Mouse (Mus musculus) embryonic fibroblast, embryonic 13.5 days (primary cell): ENCODE measurements at regions not wholly inside any gene's neighbourhood (a gene's known extent, or its start where the extent isn't known, plus 50 kb on each side); places are given as distances from the start of the nearest gene placed in this dataset.

Experiments
- H3K27ac ChIP-seq: 2 replicates; pipeline ENCODE4 v1.5.1; 2012; ENCODE audit warnings: low read length, control low read depth, inconsistent platforms; ENCODE audit not compliant: insufficient read depth
- H3K4me1 ChIP-seq: 2 replicates; pipeline ENCODE4 v1.6.1; 2011; ENCODE audit warnings: low read length; ENCODE audit not compliant: control insufficient read depth, insufficient read depth
- H3K4me3 ChIP-seq: 2 replicates; pipeline ENCODE4 v1.5.1; 2011; ENCODE audit warnings: mild to moderate bottlenecking, control low read depth, low read length; ENCODE audit not compliant: insufficient read depth
- CTCF ChIP-seq: IDR thresholded peaks from 2 replicates; pipeline ENCODE4 v1.5.1; 2011; ENCODE audit warnings: mild to moderate bottlenecking, control low read depth, low read length, moderate library complexity, borderline replicate concordance; ENCODE audit not compliant: insufficient read depth
- POLR2A ChIP-seq: IDR thresholded peaks from 2 replicates; pipeline ENCODE4 v1.6.1; 2011; ENCODE audit warnings: low read depth, mild to moderate bottlenecking, control low read depth, low read length, moderate library complexity

GRCm38 (mm10) chr3:136421969-136422614 lies 96.2 kb upstream of the Bank1 start:
- Histone ChIP-seq H3K4me3 (no peak overlapping the region), H3K4me1 (no peaks in the 10 kb centered on the region), H3K27ac (no peak overlapping the region)
- TF ChIP-seq POLR2A (no peak), CTCF (no peak)

GRCm38 (mm10) chr3:136405606-136406005 lies 79.7 kb upstream of the Bank1 start:
- no peak overlapping the region for H3K4me3 ChIP-seq
- H3K27ac ChIP-seq, result no peak overlapping the region
- no peaks in the 10 kb centered on the region for H3K4me1 ChIP-seq
- TF ChIP-seq POLR2A (no peak), CTCF (no peak)

- H3K4me1 ChIP-seq, result no peaks in the 10 kb centered on the region
- no peak overlapping the region for H3K4me3 ChIP-seq
- no peak for TF ChIP-seq POLR2A
- TF ChIP-seq CTCF, result no peak
- no peak overlapping the region for H3K27ac ChIP-seq
Observed at GRCm38 (mm10) chr3:136383282-136383681, 57.4 kb upstream of the Bank1 start.

- Histone ChIP-seq H3K4me3 (no peak overlapping the region), H3K4me1 (no peaks in the 10 kb centered on the region)
- TF ChIP-seq CTCF (no peak), POLR2A (no peak)
Observed at GRCm38 (mm10) chr3:136380644-136381043, 54.8 kb upstream of the Bank1 start.

GRCm38 (mm10) chr3:136379741-136380398 lies 54.0 kb upstream of the Bank1 start:
- Histone ChIP-seq H3K4me3 (no peak overlapping the region), H3K27ac (no peak overlapping the region), H3K4me1 (no peaks in the 10 kb centered on the region)
- no peak for TF ChIP-seq CTCF
- no peak for TF ChIP-seq POLR2A

More at GRCm38 (mm10) chr3:136380644-136381043, 54.8 kb upstream of the Bank1 start:
- no peak overlapping the region for H3K27ac ChIP-seq

- no peak overlapping the region for H3K27ac ChIP-seq
- no peaks in the 10 kb centered on the region for H3K4me1 ChIP-seq
- no peak overlapping the region for H3K4me3 ChIP-seq
- TF ChIP-seq POLR2A, result no peak
- TF ChIP-seq CTCF, result no peak
Observed at GRCm38 (mm10) chr3:136376893-136377292, 51.0 kb upstream of the Bank1 start.
